Mouse (Mus musculus) megakaryocyte, embryonic 14.5 days (primary cell): Measurements from ENCODE around the gene Gm20388. TPM values are rescaled to one million over a fixed set of nuclear protein-coding genes. Genes with fewer than 3 reads are reported as not detected.
A peak's percentile ranks its signal among the peaks of the same experiment; 100 is the strongest.

Experiments used
- H3K27me3 ChIP-seq: replicated peaks from 2 replicates; pipeline ENCODE3; 2012; ENCODE audit warnings: inconsistent platforms
- H3K36me3 ChIP-seq: replicated peaks from 2 replicates; pipeline ENCODE3; 2012; ENCODE audit warnings: low read length, inconsistent platforms, mixed read lengths
- H3K4me1 ChIP-seq: 2 replicates; pipeline ENCODE4 v1.6.1; 2012; ENCODE audit warnings: inconsistent platforms
- H3K4me3 ChIP-seq: replicated peaks from 2 replicates; pipeline ENCODE3; 2012; ENCODE audit warnings: moderate library complexity, mild to moderate bottlenecking, inconsistent platforms
- H3K9me3 ChIP-seq: 2 replicates; pipeline ENCODE4 v1.6.1; 2012; ENCODE audit warnings: inconsistent platforms
- FLI1 ChIP-seq: IDR thresholded peaks from 2 replicates; pipeline ENCODE4 v1.6.1; 2012; ENCODE audit warnings: low read length, inconsistent platforms, mixed read lengths
- GATA1 ChIP-seq: IDR thresholded peaks from 3 replicates; pipeline ENCODE4 v1.6.1; 2012; ENCODE audit warnings: mixed read lengths, low read length, inconsistent platforms, borderline replicate concordance
- polyA plus RNA-seq: library from polyadenylated mRNA; stranded (reverse); fragments of >175 nt; gene quantifications from 2 replicates; pipeline ENCODE4 v1.2.3, GENCODE M21; 2012; ENCODE audit warnings: low replicate concordance; ENCODE audit not compliant: insufficient read depth

Gene Gm20388
- polyA plus RNA-seq, 1 experiment, result 111 TPM

DNA sequence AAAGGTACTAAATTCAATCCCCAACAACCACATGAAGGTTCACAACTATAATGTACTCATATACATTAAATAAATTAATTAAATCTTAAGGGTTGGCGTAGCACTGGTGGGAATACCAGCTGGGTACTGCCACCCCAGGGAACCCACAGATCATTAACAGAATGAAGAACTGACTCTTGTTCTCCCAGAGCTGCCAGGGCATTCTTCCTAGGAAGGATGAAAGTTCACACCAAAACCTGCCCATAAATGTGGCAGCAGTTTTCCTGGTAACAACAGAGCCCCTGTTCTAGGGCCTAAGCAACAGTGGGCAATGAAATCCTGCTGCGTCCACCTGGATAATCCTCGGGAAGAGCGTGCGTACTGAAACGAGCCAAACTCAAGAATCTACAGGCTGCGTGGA lies 2531.7 kb downstream of the Gm20388 start:
- H3K4me3 ChIP-seq, result peak overlapping the region; percentile 96
- peaks cover 10% of the 10 kb centered on the region for H3K27me3 ChIP-seq
- peaks cover 47% of the 10 kb centered on the region for H3K36me3 ChIP-seq
- H3K4me1 ChIP-seq, result peaks cover 81% of the 10 kb centered on the region
- no peaks in the 10 kb centered on the region for H3K9me3 ChIP-seq
- TF ChIP-seq GATA1, result no peak
- TF ChIP-seq FLI1, result no peak

DNA sequence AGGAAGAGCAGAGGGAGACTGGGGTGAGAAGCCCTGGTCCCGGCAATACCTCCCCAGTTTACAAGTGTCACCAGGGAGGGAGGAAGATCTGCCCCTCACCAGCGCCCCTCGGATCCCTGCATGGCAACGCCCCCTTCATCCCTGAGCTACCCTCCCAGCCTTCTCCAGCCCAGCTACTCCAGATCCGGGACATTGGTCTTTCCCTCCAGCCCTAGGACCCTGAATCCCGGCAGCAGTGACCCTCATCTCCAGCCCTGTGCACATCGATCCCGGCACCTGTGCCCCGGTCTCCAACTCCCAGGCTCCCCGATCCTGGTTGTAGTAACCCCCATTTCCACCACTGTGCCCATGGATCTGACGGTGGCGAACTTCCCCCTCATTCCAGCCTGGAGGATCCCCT lies 2532.1 kb downstream of the Gm20388 start:
- H3K4me1 ChIP-seq, result peaks cover 76% of the 10 kb centered on the region
- peaks cover 43% of the 10 kb centered on the region for H3K36me3 ChIP-seq
- H3K27me3 ChIP-seq, result peaks cover 12% of the 10 kb centered on the region
- no peaks in the 10 kb centered on the region for H3K9me3 ChIP-seq
- H3K4me3 ChIP-seq, result peak overlapping the region; percentile 96
- no peak for TF ChIP-seq FLI1
- no peak for TF ChIP-seq GATA1

GRCm38 (mm10) chr8:122443262-122444006 lies 2532.8 kb downstream of the Gm20388 start, which contains the start of gene Mvd:
Gene Mvd (minus strand): TSS chr8:122443422.
- peaks cover 15% of the 10 kb centered on the region for H3K27me3 ChIP-seq
- TF ChIP-seq FLI1 (no peak), GATA1 (no peak)
- peaks cover 36% of the 10 kb centered on the region for H3K36me3 ChIP-seq
- H3K4me1 ChIP-seq, result peaks cover 70% of the 10 kb centered on the region
- H3K9me3 ChIP-seq, result no peaks in the 10 kb centered on the region
- H3K4me3 ChIP-seq, result peak within 1 kb of the TSS; percentile 96

GRCm38 (mm10) chr8:122444058-122444748 lies 2533.6 kb downstream of the Gm20388 start:
- H3K9me3 ChIP-seq, result no peaks in the 10 kb centered on the region
- TF ChIP-seq GATA1 (no peak), FLI1 (no peak)
- H3K27me3 ChIP-seq, result peaks cover 22% of the 10 kb centered on the region

GRCm38 (mm10) chr8:122445203-122445602 lies 2534.6 kb downstream of the Gm20388 start:
- TF ChIP-seq FLI1 (no peak), GATA1 (no peak)

More at GRCm38 (mm10) chr8:122444058-122444748, 2533.6 kb downstream of the Gm20388 start:
- Histone ChIP-seq H3K36me3 (peaks cover 29% of the 10 kb centered on the region), H3K4me3 (peak overlapping the region; percentile 96), H3K4me1 (peaks cover 68% of the 10 kb centered on the region)

DNA sequence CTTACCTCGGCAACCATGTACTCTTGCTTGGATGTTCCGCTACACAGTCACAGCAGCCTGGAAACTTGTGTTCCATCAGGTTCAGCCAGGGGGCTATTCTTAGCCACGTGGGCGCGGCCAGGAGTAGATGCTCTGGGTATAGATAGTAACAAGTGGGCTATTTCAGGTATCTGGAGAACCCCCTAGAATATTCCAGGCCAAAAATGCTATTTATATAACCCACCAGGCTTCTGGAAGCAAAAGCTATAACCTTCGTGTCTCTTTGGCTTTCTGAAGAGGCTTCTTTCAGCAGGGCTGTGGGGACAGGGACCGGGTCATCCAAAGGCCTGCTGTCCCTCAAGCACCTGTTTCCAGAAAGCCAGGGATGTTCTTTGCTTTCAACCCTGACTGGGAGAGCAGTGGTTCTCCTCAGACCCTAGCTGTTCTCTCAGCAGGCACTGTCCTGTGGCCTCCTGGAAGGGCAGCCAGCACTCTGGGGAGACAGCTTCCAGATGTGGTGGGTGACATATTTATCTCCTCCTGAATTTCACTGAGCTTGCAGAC lies 2540.6 kb downstream of the Gm20388 start:
- peaks cover 51% of the 10 kb centered on the region for H3K27me3 ChIP-seq

More at GRCm38 (mm10) chr8:122445203-122445602, 2534.6 kb downstream of the Gm20388 start:
- H3K4me1 ChIP-seq, result peaks cover 58% of the 10 kb centered on the region
- peaks cover 19% of the 10 kb centered on the region for H3K36me3 ChIP-seq
- H3K4me3 ChIP-seq, result peak overlapping the region; percentile 96
- H3K9me3 ChIP-seq, result no peaks in the 10 kb centered on the region
- peaks cover 29% of the 10 kb centered on the region for H3K27me3 ChIP-seq

DNA sequence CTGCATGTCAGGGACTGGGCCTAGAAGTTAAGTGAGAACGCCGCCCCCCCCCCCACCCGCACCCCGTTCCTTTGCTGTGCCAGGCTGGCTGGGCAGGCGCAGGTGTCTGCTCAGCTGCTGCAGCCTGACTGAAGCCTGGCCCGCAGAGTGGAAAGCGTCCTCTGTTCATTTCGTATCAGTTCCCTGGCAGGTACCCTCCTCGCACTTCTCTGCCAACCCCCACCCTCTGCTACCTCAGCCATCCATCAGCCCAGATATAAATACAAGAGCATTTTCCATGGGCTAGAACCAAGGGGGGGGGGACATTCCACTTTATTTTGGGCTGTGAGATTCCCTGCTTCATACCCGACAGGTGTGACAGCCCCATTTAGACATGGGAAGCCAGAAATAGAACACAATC lies 2541.5 kb downstream of the Gm20388 start:
- H3K27me3 ChIP-seq, result peaks cover 51% of the 10 kb centered on the region
- no peak for TF ChIP-seq FLI1
- TF ChIP-seq GATA1, result no peak
- no peaks in the 10 kb centered on the region for H3K9me3 ChIP-seq
- H3K36me3 ChIP-seq, result peaks cover 35% of the 10 kb centered on the region
- no peak overlapping the region for H3K4me3 ChIP-seq
- H3K4me1 ChIP-seq, result peaks cover 37% of the 10 kb centered on the region

More for the DNA sequence above, 2540.6 kb downstream of the Gm20388 start:
- Histone ChIP-seq H3K9me3 (no peaks in the 10 kb centered on the region), H3K36me3 (peaks cover 26% of the 10 kb centered on the region), H3K4me1 (peaks cover 36% of the 10 kb centered on the region), H3K4me3 (no peak overlapping the region)
- no peak for TF ChIP-seq GATA1

DNA sequence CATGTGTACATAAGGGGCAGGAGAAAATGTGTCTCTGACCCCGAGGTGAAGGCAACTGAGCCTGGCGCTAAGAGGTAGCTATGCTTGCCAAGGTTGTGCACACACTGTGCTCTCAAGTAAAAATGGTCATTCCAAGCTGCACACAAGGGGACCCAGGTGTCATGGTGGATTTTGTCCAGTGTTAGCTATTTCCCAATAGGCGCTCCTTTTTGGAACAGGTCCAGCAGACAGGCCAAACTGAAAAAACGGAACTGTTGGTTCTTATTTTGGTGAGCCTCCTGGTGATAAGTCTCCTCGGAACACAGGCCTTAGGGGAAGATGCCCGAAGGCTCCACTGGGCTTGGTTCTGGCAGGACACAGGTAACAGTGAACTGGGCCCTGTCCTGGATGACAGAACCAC lies 2543.8 kb downstream of the Gm20388 start:
- TF ChIP-seq GATA1 (no peak), FLI1 (no peak)
- no peaks in the 10 kb centered on the region for H3K9me3 ChIP-seq
- no peak overlapping the region for H3K4me3 ChIP-seq
- peaks cover 44% of the 10 kb centered on the region for H3K27me3 ChIP-seq
- peaks cover 44% of the 10 kb centered on the region for H3K36me3 ChIP-seq
- H3K4me1 ChIP-seq, result peaks cover 47% of the 10 kb centered on the region

DNA sequence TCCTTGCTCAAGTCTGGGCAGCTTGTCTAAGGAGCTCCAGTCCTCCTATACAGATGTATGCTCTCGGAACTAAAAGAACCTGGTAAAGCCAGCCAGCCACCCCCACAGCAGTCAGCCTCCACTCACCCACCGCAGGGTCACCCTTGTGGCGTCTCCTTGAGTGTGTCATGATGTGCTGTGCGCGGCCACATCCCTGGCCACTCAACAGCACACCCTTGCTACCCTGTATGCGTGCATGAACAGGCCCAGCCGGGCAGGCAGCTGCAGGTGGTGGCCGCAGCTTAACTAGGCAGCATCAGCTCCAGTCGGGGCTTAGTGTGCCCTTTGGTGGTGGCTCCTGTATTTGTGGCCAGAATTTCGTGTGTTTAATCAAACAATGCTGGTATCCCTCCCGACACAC lies 2546.5 kb downstream of the Gm20388 start:
- Histone ChIP-seq H3K36me3 (peaks cover 44% of the 10 kb centered on the region), H3K4me1 (peaks cover 66% of the 10 kb centered on the region), H3K4me3 (no peak overlapping the region), H3K27me3 (peaks cover 35% of the 10 kb centered on the region), H3K9me3 (no peaks in the 10 kb centered on the region)
- TF ChIP-seq GATA1 (no peak), FLI1 (no peak)

DNA sequence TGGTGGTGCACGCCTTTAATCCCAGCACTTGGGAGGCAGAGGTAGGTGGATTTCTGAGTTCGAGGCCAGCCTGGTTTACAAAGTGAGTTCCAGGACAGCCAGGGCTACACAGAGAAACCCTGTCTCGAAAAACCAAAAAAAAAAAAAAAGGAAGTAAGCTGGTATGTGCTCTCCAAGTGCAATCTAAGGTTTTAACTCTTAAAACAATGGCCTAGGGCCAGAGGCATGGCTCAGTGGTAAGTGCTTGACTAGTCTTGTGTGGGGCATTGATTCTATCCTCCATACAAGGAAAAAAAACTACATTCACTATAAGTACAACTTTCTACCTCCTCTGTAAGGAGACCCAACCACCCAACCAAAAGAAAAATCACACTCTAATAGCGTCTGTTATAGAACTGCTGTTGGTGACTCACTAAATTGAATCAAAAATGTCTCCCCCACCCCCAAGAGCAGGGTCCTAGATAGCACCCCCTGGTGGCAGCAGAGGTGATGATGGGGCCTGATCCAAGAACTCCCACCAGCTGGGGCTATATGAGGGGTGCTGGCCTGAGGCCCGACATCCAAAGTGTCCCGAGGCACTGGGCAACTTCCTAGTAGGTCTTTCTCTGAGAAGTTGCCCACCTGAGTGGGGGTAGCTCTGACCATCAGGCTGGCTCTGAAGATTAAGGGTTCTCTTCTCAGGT lies 2548.7 kb downstream of the Gm20388 start:
- Histone ChIP-seq H3K4me3 (peak overlapping the region; percentile 90), H3K9me3 (no peaks in the 10 kb centered on the region), H3K4me1 (peaks cover 88% of the 10 kb centered on the region), H3K27me3 (peaks cover 26% of the 10 kb centered on the region), H3K36me3 (peaks cover 36% of the 10 kb centered on the region)
- TF ChIP-seq FLI1 (no peak), GATA1 (no peak)
